Mouse (Mus musculus) kidney, adult 9 months (tissue): ENCODE measurements at regions not wholly inside any gene's neighbourhood (a gene's known extent, or its start where the extent isn't known, plus 50 kb on each side); places are given as distances from the start of the nearest gene placed in this dataset.

Source experiments
- DNase-seq: peaks from one replicate; pipeline ENCODE4 v3.0.0; 2022

GRCm38 (mm10) chr17:93665889-93666288 is 467.1 kb downstream of the Adcyap1 start:
- no peak for DNase-seq

DNA sequence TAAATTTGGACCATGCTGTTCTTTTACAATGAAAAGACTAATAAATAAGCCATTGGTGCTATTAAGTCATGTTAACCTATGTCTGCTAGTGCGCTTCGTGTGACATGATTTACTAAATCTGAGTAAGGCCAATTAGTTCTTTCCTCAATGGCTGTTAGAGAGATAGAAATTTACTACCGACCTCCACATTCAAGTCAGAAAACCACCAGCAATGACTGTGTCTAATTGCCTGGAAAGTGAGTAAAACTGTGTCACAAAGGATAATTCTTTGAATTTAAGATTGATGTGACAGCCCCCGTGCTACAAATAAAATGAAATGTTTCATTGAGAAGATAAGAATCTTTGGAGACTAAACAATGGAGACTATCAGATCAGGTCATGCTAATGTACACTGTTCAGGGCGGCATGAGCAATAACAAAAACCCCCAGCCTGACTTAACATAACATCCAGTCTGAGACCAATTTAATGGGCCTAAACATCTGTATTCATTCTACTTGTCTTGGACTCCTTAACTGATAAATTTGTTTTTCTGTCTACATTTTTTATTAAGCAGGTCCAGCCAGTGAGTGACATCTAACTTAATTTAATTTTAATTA is 477.6 kb downstream of the Adcyap1 start:
- no peak for DNase-seq

DNA sequence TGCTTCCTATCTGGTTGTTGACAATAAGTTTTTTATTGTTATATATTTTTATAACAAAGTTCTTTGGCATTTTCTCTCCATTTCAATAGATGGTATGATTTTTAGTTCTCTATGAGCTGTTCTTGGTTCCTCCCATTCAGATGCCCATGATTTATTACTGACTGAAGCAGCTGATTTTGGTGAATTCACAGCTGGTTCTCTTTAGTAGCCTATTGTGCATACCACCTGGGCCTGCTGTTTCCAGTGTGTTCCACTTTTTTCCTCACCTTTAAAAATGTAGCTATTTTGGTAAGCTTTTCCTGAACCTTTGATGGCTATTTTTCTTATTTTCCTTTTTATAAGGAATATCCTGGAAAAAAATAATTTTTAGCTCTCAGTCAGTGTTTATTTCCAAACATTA is 501.9 kb downstream of the Adcyap1 start:
- DNase-seq, result no peak

DNA sequence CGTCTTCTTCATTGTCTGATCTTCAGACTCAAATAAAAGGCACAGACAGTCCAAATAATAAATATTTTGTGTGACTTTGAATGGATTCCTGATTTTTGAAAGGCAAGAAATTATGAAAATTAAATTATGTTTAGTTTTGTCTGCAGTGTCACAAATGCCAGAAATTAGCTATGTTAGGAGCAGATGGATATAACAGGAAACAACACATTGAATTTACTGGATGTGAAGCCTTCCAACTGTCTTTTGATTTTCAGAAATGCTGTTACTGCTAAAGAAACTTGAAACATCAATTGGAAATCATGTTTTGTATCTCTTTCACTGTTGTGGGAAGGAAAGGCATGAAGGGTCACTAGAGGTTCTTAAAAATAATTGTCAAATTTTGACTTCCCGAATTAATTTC is 518.8 kb downstream of the Adcyap1 start:
- DNase-seq, result no peak

- DNase-seq, result no peak
Observed at GRCm38 (mm10) chr17:93741341-93741740, 542.5 kb downstream of the Adcyap1 start.

GRCm38 (mm10) chr17:93762349-93762748 is 563.5 kb downstream of the Adcyap1 start:
- DNase-seq, result peak; percentile 5
